Mouse (Mus musculus): Measurements from ENCODE around the gene Clcn7. TPM values are rescaled to one million over a fixed set of nuclear protein-coding genes. Genes with fewer than 3 reads are reported as not detected.

The Clcn7 gene
- total RNA-seq (2012; rRNA removed): 35.0 and 62.4 TPM in 2 replicates

GRCm38 (mm10) chr17:25133275-25133698 lies at the start of gene Clcn7:
Gene Clcn7 (plus strand): TSS chr17:25133391.
- Histone ChIP-seq H3K4me1 (ENCODE audit: control insufficient read depth in 2 of 2, insufficient read depth in 2 of 2, low read length in 2 of 2, poor library complexity in 1 of 2) (no peaks in the 10 kb centered on the region), H3K4me3 (ENCODE audit: insufficient read depth in 1 of 2, low read depth in 1 of 2, low read length in 2 of 2, poor library complexity in 1 of 2, severe bottlenecking in 1 of 2) (peak within 1 kb of the TSS; percentile 84 to 100), H3K36me3 (ENCODE audit: control insufficient read depth, insufficient read depth, low read length, poor library complexity, severe bottlenecking) (peaks cover 4% of the 10 kb centered on the region; the same call in 1 of the 2 replicates), H3K9ac (ENCODE audit: insufficient read depth, low read depth, low read length, poor library complexity, severe bottlenecking) (peak within 1 kb of the TSS; percentile 98), H3K27ac (ENCODE audit: insufficient read depth, low read depth, low read length, poor library complexity, severe bottlenecking) (no peak within 1 kb of the TSS), H3K9me3 (ENCODE audit: control insufficient read depth, insufficient read depth, low read depth, low read length) (no peaks in the 10 kb centered on the region)
- in situ Hi-C loops (cut with MboI; ENCODE audit: low sequenced_read_pairs in 2 of 2, unreplicated experiment in 2 of 2): no loop called here
- peak; percentile 80 for DNase-seq (ENCODE audit: low read depth, low spot score)
- no peak for TF ChIP-seq CHD2 (IDR thresholded peaks at IDR 0.05; ENCODE audit: low read depth, low read length)
- no peak for TF ChIP-seq MAFK (IDR thresholded peaks at IDR 0.05; ENCODE audit: insufficient read depth, low read depth, low read length)
- TF ChIP-seq ZNF384 (IDR thresholded peaks at IDR 0.05; ENCODE audit: low read depth, low read length): no peak
- TF ChIP-seq ZC3H11A (IDR thresholded peaks at IDR 0.05; ENCODE audit: borderline replicate concordance, low read depth, low read length): no peak
- peak; percentile 98 for TF ChIP-seq HCFC1 (IDR thresholded peaks at IDR 0.05; ENCODE audit: borderline replicate concordance, insufficient read depth, low read length)

GRCm38 (mm10) chr17:25083444-25083931 lies 49.7 kb upstream of the Clcn7 start, which contains the start of gene Tmem204:
Gene Tmem204 (minus strand): TSS chr17:25083591.
- TF ChIP-seq ZC3H11A (IDR thresholded peaks at IDR 0.05; ENCODE audit: borderline replicate concordance, low read depth, low read length) (no peak), HCFC1 (IDR thresholded peaks at IDR 0.05; ENCODE audit: borderline replicate concordance, insufficient read depth, low read length) (no peak), CHD2 (IDR thresholded peaks at IDR 0.05; ENCODE audit: low read depth, low read length) (no peak)
- Histone ChIP-seq H3K36me3 (ENCODE audit: control insufficient read depth, insufficient read depth, low read length, poor library complexity, severe bottlenecking) (no peaks in the 10 kb centered on the region), H3K9ac (ENCODE audit: insufficient read depth, low read depth, low read length, poor library complexity, severe bottlenecking) (no peak within 1 kb of the TSS)

GRCm38 (mm10) chr17:25084835-25085385 lies 48.3 kb upstream of the Clcn7 start:
- no peak overlapping the region for H3K27ac ChIP-seq (ENCODE audit: insufficient read depth, low read depth, low read length, poor library complexity, severe bottlenecking)
- no peaks in the 10 kb centered on the region for H3K9me3 ChIP-seq (ENCODE audit: control insufficient read depth, insufficient read depth, low read depth, low read length)
- TF ChIP-seq MAFK (IDR thresholded peaks at IDR 0.05; ENCODE audit: insufficient read depth, low read depth, low read length) (no peak), ZC3H11A (IDR thresholded peaks at IDR 0.05; ENCODE audit: borderline replicate concordance, low read depth, low read length) (no peak), HCFC1 (IDR thresholded peaks at IDR 0.05; ENCODE audit: borderline replicate concordance, insufficient read depth, low read length) (no peak), CHD2 (IDR thresholded peaks at IDR 0.05; ENCODE audit: low read depth, low read length) (no peak)
- no peak overlapping the region for H3K9ac ChIP-seq (ENCODE audit: insufficient read depth, low read depth, low read length, poor library complexity, severe bottlenecking)
- peaks cover 4% of the 10 kb centered on the region; the same call in 1 of the 2 replicates for H3K36me3 ChIP-seq (ENCODE audit: control insufficient read depth, insufficient read depth, low read length, poor library complexity, severe bottlenecking)
- no peak for DNase-seq (ENCODE audit: low read depth, low spot score)
- H3K4me3 ChIP-seq (ENCODE audit: insufficient read depth in 1 of 2, low read depth in 1 of 2, low read length in 2 of 2, poor library complexity in 1 of 2, severe bottlenecking in 1 of 2): no peak overlapping the region
- in situ Hi-C loops (cut with MboI; ENCODE audit: low sequenced_read_pairs in 2 of 2, unreplicated experiment in 2 of 2): no loop called here
- H3K4me1 ChIP-seq (ENCODE audit: control insufficient read depth in 2 of 2, insufficient read depth in 2 of 2, low read length in 2 of 2, poor library complexity in 1 of 2): peaks cover 0 to 2% of the 10 kb centered on the region in 2 experiments; a peak in 1 of 4 replicates

More at GRCm38 (mm10) chr17:25083444-25083931, 49.7 kb upstream of the Clcn7 start, which contains the start of gene Tmem204:
- peaks cover 0 to 2% of the 10 kb centered on the region in 2 experiments; a peak in 1 of 4 replicates for H3K4me1 ChIP-seq (ENCODE audit: control insufficient read depth in 2 of 2, insufficient read depth in 2 of 2, low read length in 2 of 2, poor library complexity in 1 of 2)
- DNase-seq (ENCODE audit: low read depth, low spot score): no peak
- no peak within 1 kb of the TSS for H3K27ac ChIP-seq (ENCODE audit: insufficient read depth, low read depth, low read length, poor library complexity, severe bottlenecking)
- no peak within 1 kb of the TSS for H3K4me3 ChIP-seq (ENCODE audit: insufficient read depth in 1 of 2, low read depth in 1 of 2, low read length in 2 of 2, poor library complexity in 1 of 2, severe bottlenecking in 1 of 2)
- no peaks in the 10 kb centered on the region for H3K9me3 ChIP-seq (ENCODE audit: control insufficient read depth, insufficient read depth, low read depth, low read length)
- in situ Hi-C loops (cut with MboI; ENCODE audit: low sequenced_read_pairs in 2 of 2, unreplicated experiment in 2 of 2): no loop called here

GRCm38 (mm10) chr17:25086724-25087123 lies 46.5 kb upstream of the Clcn7 start:
- no peak for TF ChIP-seq HCFC1 (IDR thresholded peaks at IDR 0.05; ENCODE audit: borderline replicate concordance, insufficient read depth, low read length)
- no peak for TF ChIP-seq CHD2 (IDR thresholded peaks at IDR 0.05; ENCODE audit: low read depth, low read length)
- no peak for TF ChIP-seq ZNF384 (IDR thresholded peaks at IDR 0.05; ENCODE audit: low read depth, low read length)
- TF ChIP-seq ZC3H11A (IDR thresholded peaks at IDR 0.05; ENCODE audit: borderline replicate concordance, low read depth, low read length): no peak
- TF ChIP-seq MAFK (IDR thresholded peaks at IDR 0.05; ENCODE audit: insufficient read depth, low read depth, low read length): no peak

More at GRCm38 (mm10) chr17:25086724-25087123, 46.5 kb upstream of the Clcn7 start:
- no peaks in the 10 kb centered on the region; a peak in 1 of 4 replicates for H3K4me1 ChIP-seq (ENCODE audit: control insufficient read depth in 2 of 2, insufficient read depth in 2 of 2, low read length in 2 of 2, poor library complexity in 1 of 2)
- no peak overlapping the region for H3K9ac ChIP-seq (ENCODE audit: insufficient read depth, low read depth, low read length, poor library complexity, severe bottlenecking)
- no peaks in the 10 kb centered on the region for H3K9me3 ChIP-seq (ENCODE audit: control insufficient read depth, insufficient read depth, low read depth, low read length)
- DNase-seq (ENCODE audit: low read depth, low spot score): no peak
- in situ Hi-C loops (cut with MboI; ENCODE audit: low sequenced_read_pairs in 2 of 2, unreplicated experiment in 2 of 2): no loop called here
- H3K4me3 ChIP-seq (ENCODE audit: insufficient read depth in 1 of 2, low read depth in 1 of 2, low read length in 2 of 2, poor library complexity in 1 of 2, severe bottlenecking in 1 of 2): no peak overlapping the region
- no peak overlapping the region for H3K27ac ChIP-seq (ENCODE audit: insufficient read depth, low read depth, low read length, poor library complexity, severe bottlenecking)
- peaks cover 4% of the 10 kb centered on the region; the same call in 1 of the 2 replicates for H3K36me3 ChIP-seq (ENCODE audit: control insufficient read depth, insufficient read depth, low read length, poor library complexity, severe bottlenecking)
